Mouse (Mus musculus) liver, adult 2 months (tissue): ENCODE results near the gene Emb.

Source experiments
- CTCF ChIP-seq: fragments of 200-500 bp; IDR thresholded peaks from 2 replicates; pipeline ENCODE4 v1.5.1; 2011; ENCODE audit warnings: low read depth, low read length, control low read depth
- POLR2A ChIP-seq: fragments of 200-500 bp; IDR thresholded peaks from 2 replicates; pipeline ENCODE4 v1.6.1; 2011; ENCODE audit warnings: low read length, control low read depth; ENCODE audit not compliant: insufficient read depth; ENCODE audit errors: extremely low read depth

GRCm38 (mm10) chr13:117215481-117215880 is 7.1 kb downstream of the Emb start:
- TF ChIP-seq CTCF, result no peak
- no peak for TF ChIP-seq POLR2A
